ENCODE assay signal across 8 mouse cellular contexts in genomic region chr4:104367741-104368411, GRCm38 (mm10).
DNase-seq lines count a peak whose midpoint lies in the region; ATAC-seq and TF ChIP-seq lines count a peak whose summit lies in the region.

No protein-coding gene starts in this region.

- 1% methylated on average over 48 of the region's 48 CpGs for WGBS in lung, embryonic 14.5 days
- WGBS in kidney, embryonic 14.5 days: under 1% methylated on average over 37 of the region's 48 CpGs
- WGBS in stomach, postnatal 0 days: under 1% methylated on average over 46 of the region's 48 CpGs

- DNase-seq in lung, embryonic 14.5 days: peak; percentile 43
- no peak for DNase-seq in lung, postnatal 14 days
- peak; percentile 53 to 61 for DNase-seq in cerebellum, postnatal 10 days
- DNase-seq in frontal cortex, postnatal 14 days (ENCODE audit: low spot score in 2 of 2): peak; percentile 19 to 49
- DNase-seq in mesoderm, embryonic 11.5 days (ENCODE audit: low read depth, low spot score): peak; percentile 34
- peak; percentile 23 for DNase-seq in stomach, postnatal 0 days (ENCODE audit: low spot score)
- DNase-seq in spleen, postnatal 14 days (ENCODE audit: low spot score in 2 of 2): no peak

- ATAC-seq in lung, embryonic 14.5 days (ENCODE audit: insufficient read depth): peak; percentile 54
- peak; percentile 13 for ATAC-seq in kidney, embryonic 14.5 days (ENCODE audit: low FRiP score, low TSS enrichment)
- peak; percentile 63 for ATAC-seq in stomach, postnatal 0 days (ENCODE audit: low FRiP score, low TSS enrichment)

- no peaks in the 10 kb centered on the region for H3K36me3 ChIP-seq in lung, embryonic 14.5 days (ENCODE audit: insufficient read depth)
- H3K36me3 ChIP-seq in kidney, embryonic 14.5 days (ENCODE audit: control insufficient read depth, insufficient read depth, low read length): no peaks in the 10 kb centered on the region
- H3K36me3 ChIP-seq in stomach, postnatal 0 days (ENCODE audit: control insufficient read depth, insufficient read depth, low read length): no peaks in the 10 kb centered on the region

- H3K4me3 ChIP-seq in lung, embryonic 14.5 days (ENCODE audit: low read depth, low read length): peak overlapping the region; percentile 58
- peak overlapping the region; percentile 48 for H3K4me3 ChIP-seq in kidney, embryonic 14.5 days (ENCODE audit: low read length)
- H3K4me3 ChIP-seq in stomach, postnatal 0 days (ENCODE audit: low read depth, low read length): peak overlapping the region; percentile 60

- H3K9ac ChIP-seq in lung, embryonic 14.5 days: peak overlapping the region; percentile 46
- H3K9ac ChIP-seq in kidney, embryonic 14.5 days (ENCODE audit: low read depth, low read length): peak overlapping the region; percentile 59
- peak overlapping the region; percentile 50 for H3K9ac ChIP-seq in stomach, postnatal 0 days (ENCODE audit: low read length)

- peak overlapping the region; percentile 90 for H3K4me2 ChIP-seq in lung, embryonic 14.5 days
- H3K4me2 ChIP-seq in kidney, embryonic 14.5 days (replicated peaks; ENCODE audit: low read depth, low read length): peak overlapping the region; percentile 97
- peak overlapping the region; percentile 95 for H3K4me2 ChIP-seq in stomach, postnatal 0 days (replicated peaks; ENCODE audit: low read depth)

- H3K27me3 ChIP-seq in lung, embryonic 14.5 days (ENCODE audit: insufficient read depth, low read length): peaks cover 52% of the 10 kb centered on the region
- peaks cover 46% of the 10 kb centered on the region for H3K27me3 ChIP-seq in kidney, embryonic 14.5 days (ENCODE audit: control insufficient read depth, insufficient read depth, low read length)
- H3K27me3 ChIP-seq in stomach, postnatal 0 days (ENCODE audit: control insufficient read depth, insufficient read depth, low read length): no peaks in the 10 kb centered on the region

- H3K27ac ChIP-seq in lung, embryonic 14.5 days (ENCODE audit: low read depth): no peak overlapping the region
- no peak overlapping the region for H3K27ac ChIP-seq in kidney, embryonic 14.5 days (ENCODE audit: low read depth, low read length)
- no peak overlapping the region for H3K27ac ChIP-seq in stomach, postnatal 0 days (replicated peaks)

- no peaks in the 10 kb centered on the region for H3K9me3 ChIP-seq in lung, embryonic 14.5 days (ENCODE audit: low read depth, low read length)
- H3K9me3 ChIP-seq in kidney, embryonic 14.5 days (ENCODE audit: control insufficient read depth, low read length): no peaks in the 10 kb centered on the region
- H3K9me3 ChIP-seq in stomach, postnatal 0 days (ENCODE audit: control insufficient read depth, low read length): no peaks in the 10 kb centered on the region

- no peak for TF ChIP-seq CTCF in lung, embryonic 14.5 days (IDR thresholded peaks at IDR 0.05; ENCODE audit: low read depth)
- TF ChIP-seq CTCF in stomach, postnatal 0 days (IDR thresholded peaks at IDR 0.05; ENCODE audit: low read depth): no peak

- TF ChIP-seq EP300 in stomach, postnatal 0 days (optimal IDR thresholded peaks at IDR 0.05): no peak

- H3K4me1 ChIP-seq in lung, embryonic 14.5 days (ENCODE audit: insufficient read depth): 0 out of 2 replicates have a peak, but pooled peaks cover 4% of the 10 kb centered on the region
- H3K4me1 ChIP-seq in kidney, embryonic 14.5 days (ENCODE audit: control insufficient read depth, insufficient read depth, low read length): peaks cover 6% of the 10 kb centered on the region; the same call in 1 of the 2 replicates
- no peaks in the 10 kb centered on the region; the same call in 1 of the 2 replicates for H3K4me1 ChIP-seq in stomach, postnatal 0 days (replicated peaks; ENCODE audit: control insufficient read depth, insufficient read depth)

Comparison
In these comparisons a context has a peak if more than half of its experiments do, and no peak if none do; other contexts are left out.
1. DNase-seq: peak in lung, embryonic 14.5 days (single experiment), cerebellum, postnatal 10 days (2 of 2), frontal cortex, postnatal 14 days (2 of 2), mesoderm, embryonic 11.5 days (single experiment) and stomach, postnatal 0 days (single experiment); none in lung, postnatal 14 days (single experiment) and spleen, postnatal 14 days (0 of 2).
2. ATAC-seq: peak in every context shown above with its lines; median percentile 63 in stomach, postnatal 0 days; 54 in lung, embryonic 14.5 days; 13 in kidney, embryonic 14.5 days.
3. Peak in every context shown above with its lines, with median percentiles within 50 percentile points of each other: H3K4me2 ChIP-seq, H3K4me3 ChIP-seq and H3K9ac ChIP-seq.